Mouse (Mus musculus): ENCODE data around the gene Nisch.

Gene Nisch

DNA sequence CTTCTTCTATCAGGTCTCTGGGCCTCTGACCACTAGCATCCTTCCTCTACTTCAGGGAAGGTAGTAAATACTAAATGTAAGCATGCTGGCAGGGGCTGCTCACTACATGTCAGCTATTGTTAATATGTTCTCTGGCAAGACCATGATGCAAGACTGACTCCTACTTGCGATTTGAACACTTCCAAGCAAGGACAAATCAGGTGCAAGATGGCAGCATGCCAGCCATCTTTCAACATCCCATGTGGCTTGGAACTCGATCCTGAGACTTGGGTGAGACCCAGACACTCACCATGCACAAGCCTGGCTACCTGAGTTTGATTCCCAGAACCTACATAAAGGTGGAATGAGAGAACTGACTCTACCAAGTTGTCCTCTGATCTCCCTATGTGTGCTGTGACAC lies 24.8 kb downstream of the Nisch start:
- in situ Hi-C loops (cut with MboI, MseI), result no loop called here

DNA sequence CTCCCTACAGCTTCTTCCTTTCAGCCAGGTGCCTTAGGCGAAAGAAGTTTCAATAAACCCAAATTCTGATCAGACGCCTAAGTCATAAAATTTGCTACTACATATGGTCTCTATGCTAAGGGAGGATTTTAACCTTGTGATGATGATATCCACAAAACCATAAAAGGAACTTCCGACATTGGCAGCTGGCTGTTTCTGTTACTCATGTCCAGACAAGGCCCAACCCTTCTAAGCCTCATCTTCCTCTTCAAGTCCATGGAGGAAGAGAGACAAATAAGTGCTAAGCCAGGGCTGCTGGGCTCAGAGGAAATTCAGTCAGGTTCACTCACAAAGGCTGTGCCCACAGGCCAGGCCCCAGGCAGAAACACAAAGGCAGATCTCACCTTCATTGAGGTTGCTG lies 27.4 kb downstream of the Nisch start:
- in situ Hi-C loops (cut with MboI, MseI), result loop anchor here (5.0 kb wide), 1 partner anchor 142 kb away; no protein-coding TSS in a partner anchor

- in situ Hi-C loops (cut with MboI, MseI), result loop anchor here (5.0 kb wide), 1 partner anchor 141 kb away; no protein-coding TSS in a partner anchor
Observed at GRCm38 (mm10) chr14:31188771-31189181, 28.0 kb downstream of the Nisch start.

GRCm38 (mm10) chr14:31186656-31187055 lies 30.1 kb downstream of the Nisch start:
- in situ Hi-C loops (cut with MboI, MseI), result loop anchor here (5.0 kb wide), 1 partner anchor 139 kb away; no protein-coding TSS in a partner anchor

DNA sequence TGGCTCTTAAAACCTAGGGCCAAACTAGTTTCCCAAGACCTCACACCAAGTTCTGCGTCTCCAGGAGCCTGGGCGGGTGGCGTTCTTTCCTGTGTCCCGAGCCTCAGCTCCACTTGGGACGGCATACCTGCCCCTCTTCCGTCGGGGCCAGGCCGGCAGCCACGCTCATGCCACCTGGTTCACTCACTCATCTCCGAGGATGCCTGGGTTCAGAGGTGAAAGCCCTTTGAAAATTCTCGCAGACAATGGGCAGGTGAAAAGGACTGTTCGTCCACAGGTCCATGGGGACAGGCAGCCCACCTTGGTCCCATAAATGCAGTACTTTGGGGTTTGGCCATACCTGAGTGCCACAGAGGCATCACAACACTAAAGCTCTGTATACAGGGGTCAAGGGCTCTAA lies 32.6 kb downstream of the Nisch start:
- in situ Hi-C loops (cut with MboI, MseI), result no loop called here

DNA sequence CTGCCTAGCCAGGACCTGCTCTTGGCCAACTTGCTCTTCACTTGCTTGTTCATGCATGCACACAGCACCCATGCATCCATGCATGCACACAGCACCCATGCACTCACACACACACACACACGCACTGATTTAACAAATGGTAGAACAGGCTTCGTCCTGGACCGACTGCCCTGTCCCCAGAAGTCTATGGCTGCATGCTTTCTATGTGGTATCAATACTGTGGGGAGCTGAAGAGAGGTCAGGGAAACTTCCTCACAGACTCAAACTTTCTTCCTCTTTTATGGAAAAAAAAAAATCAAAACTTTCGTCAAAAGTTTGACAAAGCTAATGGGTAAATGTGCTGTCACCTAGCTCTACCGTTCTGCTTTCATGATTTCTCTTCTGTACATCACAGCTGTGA lies 33.2 kb downstream of the Nisch start:
- in situ Hi-C loops (cut with MboI, MseI), result no loop called here

DNA sequence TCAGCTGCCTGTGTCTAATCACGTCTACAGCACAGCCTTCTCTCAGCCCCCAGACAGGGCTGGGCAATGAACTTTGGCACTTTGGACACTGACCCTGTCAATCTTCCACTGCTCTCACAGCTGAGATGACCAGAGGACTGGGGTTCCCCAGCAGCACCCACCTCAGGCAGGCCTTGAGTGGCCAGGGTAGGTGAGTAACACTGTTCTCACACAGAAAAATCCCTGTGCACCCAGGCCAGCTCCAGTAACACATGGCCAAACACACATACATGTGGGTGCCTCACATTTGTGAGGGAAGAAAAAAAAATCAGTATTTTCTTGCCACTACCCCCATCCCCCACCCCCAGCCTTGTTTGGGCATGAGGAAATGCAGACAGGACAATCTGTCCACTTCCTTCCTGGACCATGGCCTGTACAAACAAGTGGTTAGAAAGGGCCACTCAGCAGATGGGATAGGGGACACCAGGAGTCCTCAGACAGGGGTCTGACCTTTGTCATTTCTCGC lies 33.9 kb downstream of the Nisch start:
- in situ Hi-C loops (cut with MboI, MseI), result no loop called here

DNA sequence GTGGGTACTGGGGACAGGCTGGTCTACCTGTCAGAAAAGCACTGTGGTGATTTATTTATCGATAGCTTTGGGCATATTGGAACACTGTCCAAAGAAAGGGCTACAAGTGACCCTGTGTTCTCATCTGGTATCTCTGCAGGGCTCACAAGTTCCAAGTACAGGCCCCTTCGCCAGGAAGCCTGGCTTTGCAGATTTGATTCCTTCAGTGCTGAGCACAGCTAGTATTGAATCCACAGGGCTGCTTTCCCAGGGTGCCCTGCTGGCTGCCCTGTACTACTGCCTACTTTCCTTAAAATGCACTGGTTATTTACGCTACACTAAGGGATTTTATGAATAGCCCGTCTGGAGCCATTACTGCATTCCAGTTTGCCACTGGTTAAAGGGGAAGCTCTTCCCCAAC lies 35.2 kb downstream of the Nisch start:
- in situ Hi-C loops (cut with MboI, MseI), result no loop called here

DNA sequence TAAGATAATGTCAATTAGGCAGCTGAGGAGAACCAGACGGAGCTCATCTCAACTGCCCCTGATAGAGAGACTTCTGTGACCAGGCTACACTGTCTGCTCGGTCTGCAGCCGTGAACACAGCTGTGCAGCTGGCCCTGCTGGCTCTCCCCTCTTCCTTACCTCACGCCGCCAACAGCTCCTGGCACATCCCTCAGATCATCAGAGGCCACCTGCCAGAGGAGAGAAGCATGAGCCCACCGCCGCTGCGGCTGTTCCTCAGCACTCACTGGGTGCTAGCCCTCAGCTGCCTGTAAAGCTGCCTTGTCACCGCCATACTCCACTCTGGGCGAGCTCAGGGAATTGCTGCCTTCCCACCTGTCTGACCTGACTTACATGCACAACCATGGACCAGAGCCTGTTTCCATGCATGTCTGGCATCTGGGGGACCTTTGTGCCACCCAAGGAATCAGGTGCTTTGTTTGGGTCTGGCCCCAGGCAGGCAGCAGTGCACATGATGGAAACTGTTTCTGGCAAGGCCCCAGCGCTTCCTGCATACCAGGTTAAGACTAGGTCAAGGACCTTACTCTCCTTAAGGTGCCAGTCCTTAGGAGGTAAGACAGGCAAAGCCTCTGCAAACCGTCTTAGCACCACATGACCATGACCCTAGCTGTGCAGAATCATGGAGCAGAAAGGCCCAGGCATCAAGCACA lies 36.9 kb downstream of the Nisch start:
- in situ Hi-C loops (cut with MboI, MseI), result no loop called here

GRCm38 (mm10) chr14:31177715-31178114 lies 39.0 kb downstream of the Nisch start:
- in situ Hi-C loops (cut with MboI, MseI), result no loop called here

- in situ Hi-C loops (cut with MboI, MseI), result no loop called here
Observed at GRCm38 (mm10) chr14:31177287-31177686, 39.5 kb downstream of the Nisch start.

DNA sequence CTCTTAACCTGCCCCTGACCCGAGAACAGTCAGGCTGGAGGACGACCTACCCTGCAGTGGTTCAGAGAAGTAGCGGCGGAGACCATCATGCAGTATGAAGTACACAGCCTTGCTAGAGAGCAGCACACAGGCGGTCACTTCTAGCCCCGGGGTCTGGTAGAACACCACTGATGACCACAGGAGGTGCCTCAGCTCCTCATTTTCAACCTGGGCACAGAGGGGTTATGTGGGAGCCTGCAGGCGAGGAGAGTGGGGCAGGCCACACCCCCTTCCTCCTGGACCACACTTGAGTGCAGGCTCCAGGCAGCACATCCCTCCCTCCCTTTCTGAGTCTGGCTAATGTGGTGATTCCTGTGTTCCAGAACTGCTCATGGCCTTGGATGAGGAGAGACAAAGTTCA lies 43.2 kb downstream of the Nisch start:
- in situ Hi-C loops (cut with MboI, MseI), result no loop called here

DNA sequence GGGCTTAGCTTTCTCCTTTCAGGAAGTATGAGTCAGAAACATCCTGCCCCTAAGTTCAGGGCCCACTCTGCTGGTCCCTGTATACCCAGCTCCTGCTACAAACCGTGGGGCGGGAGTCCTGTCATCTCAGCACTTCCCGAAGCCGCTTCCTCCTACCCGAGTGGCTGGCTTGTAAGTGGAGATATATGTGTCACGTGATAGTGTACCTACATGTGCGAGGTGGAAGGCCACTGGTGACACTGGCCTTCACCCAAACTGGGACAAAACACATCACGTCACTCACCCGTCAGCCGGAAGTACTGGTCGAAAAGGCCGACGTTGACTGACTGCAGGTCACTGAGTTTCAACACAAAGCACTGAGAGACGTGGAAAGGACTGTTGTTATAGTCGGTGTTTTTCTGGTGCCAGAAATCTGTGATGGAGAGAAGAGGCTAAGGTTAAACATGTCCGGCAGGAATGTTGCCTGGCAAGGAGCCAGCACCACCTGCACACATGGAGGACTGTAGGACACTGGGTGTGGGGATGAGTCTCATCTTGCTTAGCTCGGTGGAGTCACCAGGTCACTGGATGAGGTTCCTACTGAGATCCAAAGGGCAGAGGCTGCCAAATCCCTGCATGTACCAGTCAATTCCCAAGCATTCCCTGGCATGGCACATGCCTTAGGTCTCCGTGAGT lies 43.8 kb downstream of the Nisch start:
- in situ Hi-C loops (cut with MboI, MseI), result no loop called here

DNA sequence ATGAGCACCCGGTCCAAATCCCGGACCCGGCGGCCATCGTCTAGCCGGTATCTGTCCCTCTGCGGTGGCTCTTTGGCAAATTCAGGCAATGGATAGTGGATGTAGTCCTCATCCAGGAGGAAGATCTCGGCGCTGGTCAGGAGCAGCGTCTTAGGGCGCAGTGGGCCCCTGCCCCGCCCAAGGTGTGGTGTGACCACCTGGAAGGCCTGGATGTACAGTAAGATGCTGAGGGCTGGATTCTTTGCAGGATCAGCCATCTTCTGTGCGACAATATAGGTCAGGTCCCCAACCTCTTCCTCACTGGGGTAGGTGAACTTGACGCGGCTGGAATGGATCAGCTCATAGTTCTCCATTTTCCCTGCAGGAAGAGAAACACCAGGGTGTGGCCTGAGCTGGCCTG lies 44.9 kb downstream of the Nisch start:
- in situ Hi-C loops (cut with MboI, MseI), result no loop called here

DNA sequence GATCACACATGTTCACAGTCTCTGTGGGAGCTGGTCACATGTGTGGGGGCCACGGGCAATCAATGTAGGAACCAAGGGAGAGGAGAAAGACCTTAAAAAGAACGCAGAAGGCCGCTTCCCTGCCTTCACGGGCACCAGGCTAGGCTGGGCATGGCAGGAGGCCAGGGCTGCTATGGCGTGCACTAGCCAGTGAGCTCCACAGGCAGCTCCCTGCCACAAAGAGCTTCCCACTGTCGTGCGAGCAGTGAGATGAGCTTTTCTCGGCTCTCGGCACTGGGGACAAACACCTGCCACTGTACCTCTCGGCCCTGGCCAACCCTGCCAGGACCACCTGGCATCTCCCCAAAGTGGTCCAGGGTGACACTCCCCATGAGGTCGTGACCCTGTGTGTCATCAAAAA lies 45.4 kb downstream of the Nisch start:
- in situ Hi-C loops (cut with MboI, MseI), result no loop called here

DNA sequence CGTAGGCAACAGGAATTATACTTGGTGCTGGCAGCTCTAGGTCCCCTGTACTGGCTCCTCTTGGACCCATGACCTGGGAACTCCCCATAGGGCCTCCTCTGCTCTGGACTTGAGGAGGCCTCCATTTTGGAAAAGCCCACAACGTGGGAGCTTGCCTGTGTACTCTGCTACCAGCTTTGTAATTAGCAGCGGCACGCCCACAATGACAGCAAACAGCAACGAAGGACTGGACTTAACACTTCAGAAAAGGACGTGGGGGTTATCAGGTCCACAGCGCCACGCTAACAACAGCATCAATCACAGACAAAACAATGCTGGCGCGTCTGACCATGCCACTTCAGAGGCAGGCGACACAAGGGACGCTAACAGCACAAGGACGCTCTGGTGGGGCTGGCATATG lies 45.8 kb downstream of the Nisch start:
- in situ Hi-C loops (cut with MboI, MseI), result no loop called here

DNA sequence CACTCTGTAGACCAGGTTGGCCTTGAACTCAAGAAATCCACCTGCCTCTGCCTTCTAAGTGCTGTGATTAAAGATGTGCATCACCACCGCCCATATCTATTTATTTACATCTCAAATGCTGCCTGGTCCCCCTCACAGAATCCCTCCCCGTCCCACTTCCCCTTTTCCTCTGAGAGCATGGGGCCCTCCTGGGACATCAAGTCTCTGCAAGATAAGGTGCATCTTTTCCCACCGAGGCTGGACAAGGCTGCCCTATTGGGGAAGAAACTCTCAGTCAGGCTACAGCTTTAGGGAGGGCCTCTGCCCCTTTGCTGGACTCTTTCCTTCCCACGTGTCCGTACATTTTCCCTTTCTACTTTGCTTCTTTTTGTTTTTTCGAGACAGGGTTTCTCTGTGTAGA lies 47.2 kb downstream of the Nisch start:
- in situ Hi-C loops (cut with MboI, MseI), result no loop called here

DNA sequence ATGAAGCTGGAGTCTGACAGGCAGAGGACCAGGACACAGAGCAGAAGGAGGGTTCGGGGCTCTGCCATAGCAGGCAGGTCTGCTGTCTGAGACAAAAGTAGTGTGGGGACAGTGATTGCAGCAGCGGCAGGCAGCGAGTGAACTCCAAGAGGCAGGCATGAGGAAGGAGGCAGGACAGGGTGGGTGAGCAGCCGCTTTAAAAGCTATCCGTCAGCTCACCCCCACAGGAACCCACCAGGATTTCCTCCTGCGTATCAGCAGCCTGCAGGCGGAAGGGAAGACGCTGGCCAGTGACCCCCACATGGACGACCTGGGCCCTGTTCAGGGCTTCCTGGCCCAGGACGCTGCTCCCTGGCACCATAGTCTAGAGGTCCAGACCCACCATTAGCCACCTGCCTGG lies 48.3 kb downstream of the Nisch start, which contains the start of gene Stab1:
Gene Stab1, minus strand, starts transcription at position 217 of the 400 bp plus-strand sequence.
- in situ Hi-C loops (cut with MboI, MseI), result no loop called here

DNA sequence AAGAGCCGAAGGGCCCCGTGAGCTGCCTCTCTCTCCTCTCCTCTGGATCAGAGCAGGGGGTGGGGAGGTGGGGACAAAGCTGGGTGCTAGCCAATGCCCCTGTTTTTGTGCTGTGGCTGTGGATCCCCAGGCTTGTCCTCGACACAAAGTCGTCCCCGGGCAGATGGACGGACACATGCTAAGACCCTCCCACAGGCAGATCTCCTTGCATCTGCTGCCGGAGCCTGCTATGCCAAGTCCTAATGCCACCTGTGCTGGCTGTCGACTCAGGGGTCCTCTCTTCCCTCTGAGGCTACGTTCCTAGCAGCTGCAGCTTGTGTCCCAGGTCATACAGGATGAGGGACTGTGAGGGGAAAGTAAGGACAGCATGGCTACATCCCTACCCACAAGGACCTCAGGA lies 49.9 kb downstream of the Nisch start:
- in situ Hi-C loops (cut with MboI, MseI), result no loop called here

DNA sequence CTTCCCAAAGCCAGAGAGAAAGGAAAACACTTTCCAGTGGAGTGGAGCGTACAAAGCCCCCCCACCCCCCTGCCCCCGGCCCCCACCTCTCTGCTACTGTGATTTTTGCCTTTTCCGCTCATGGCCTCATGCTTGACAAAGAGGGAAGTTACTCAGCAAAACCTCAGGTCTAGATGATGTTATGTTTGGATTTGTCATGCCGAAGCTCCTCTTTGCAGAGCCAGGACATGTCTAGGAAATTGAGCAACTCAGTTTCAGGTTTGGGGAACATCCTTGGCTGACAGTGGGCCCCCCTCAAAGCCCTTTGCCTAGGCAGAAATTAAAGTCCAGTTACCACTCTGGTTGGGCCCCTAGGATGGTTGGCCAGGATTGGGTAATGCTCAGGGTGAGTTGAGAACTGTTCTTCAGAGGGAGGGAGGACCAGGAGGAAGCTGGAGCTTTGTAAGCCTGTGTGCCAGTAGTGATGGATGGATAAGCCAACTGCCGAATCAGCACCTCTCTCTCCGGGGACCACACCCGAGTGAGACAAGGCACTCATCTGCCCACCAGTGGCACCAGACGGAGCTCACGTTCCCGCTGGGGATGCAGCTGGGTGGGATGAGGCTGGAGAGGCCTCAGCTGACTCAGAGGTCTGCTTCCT lies 50.6 kb downstream of the Nisch start:
- in situ Hi-C loops (cut with MboI, MseI), result no loop called here

DNA sequence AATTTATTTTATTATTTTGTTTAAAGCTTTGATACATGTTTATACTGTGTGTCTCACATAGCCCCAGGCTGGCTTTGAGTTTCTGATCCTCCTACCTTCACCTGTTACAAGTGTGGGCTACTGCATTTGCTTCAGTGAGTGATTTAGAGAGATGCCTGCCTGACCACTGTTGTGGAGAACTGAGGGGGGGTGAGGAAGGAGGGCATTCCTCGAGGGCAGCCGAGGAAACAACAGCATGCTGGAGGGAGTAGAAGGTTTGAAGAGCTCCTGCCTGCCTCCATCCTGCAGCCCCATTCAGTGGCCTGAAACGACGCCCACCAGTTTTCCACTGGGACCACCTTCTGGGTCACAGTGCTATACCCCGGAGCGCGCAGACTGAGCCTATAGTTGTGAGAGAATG lies 51.3 kb downstream of the Nisch start:
- in situ Hi-C loops (cut with MboI, MseI), result no loop called here

GRCm38 (mm10) chr14:31165010-31165409 lies 51.7 kb downstream of the Nisch start:
- in situ Hi-C loops (cut with MboI, MseI), result no loop called here

GRCm38 (mm10) chr14:31164067-31164466 lies 52.7 kb downstream of the Nisch start:
- in situ Hi-C loops (cut with MboI, MseI), result no loop called here
